Mouse (Mus musculus): Measurements from ENCODE around the gene Mcoln3.

The Mcoln3 gene

GRCm38 (mm10) chr3:146127205-146127604 is 10.0 kb downstream of the Mcoln3 start:
- DNase-seq (ENCODE audit: low read depth, low spot score), result peak; percentile 19

GRCm38 (mm10) chr3:146134834-146135233 is 17.6 kb downstream of the Mcoln3 start:
- DNase-seq (ENCODE audit: low read depth, low spot score), result no peak

DNA sequence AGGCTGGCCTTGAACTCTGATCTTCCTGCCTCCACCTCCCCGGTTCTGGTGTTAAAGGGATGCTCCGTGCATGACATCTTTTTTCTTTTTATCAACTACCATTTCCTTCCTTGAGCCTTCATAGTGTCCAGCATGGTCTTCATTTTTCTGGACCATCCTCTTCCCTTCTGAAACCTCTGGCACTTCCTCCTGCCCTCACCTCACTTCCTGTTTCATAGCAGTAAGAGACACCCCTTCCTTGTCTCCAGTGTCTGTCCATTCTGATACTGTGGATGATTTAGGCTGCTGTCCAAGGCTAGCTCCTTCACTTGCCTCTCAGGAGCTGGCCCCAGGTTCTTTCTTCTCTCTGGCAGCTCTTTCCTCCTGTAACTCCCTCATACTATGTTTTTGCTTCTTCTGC is 18.2 kb downstream of the Mcoln3 start:
- DNase-seq (ENCODE audit: low read depth, low spot score), result no peak

GRCm38 (mm10) chr3:146136422-146136821 is 19.2 kb downstream of the Mcoln3 start:
- no peak for DNase-seq (ENCODE audit: low read depth, low spot score)

DNA sequence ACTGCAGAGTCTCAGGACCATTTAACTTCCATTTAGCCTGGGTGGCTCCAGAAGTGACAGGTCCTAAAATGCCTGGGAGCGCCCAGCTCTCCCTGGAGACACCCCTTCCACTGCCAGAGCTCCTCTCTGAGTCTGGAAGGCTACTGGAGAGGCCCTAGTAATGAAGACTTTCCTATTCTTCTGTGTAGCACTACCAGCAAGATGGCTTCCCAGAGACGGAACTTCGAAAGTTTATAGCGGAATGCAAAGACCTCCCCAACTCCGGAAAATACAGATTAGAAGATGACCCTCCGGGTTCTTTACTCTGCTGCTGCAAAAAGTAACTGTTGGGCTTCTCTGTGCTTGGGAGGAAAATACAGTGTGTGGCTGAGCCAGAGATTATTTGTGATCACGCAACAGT is 23.0 kb downstream of the Mcoln3 start:
- no peak for DNase-seq (ENCODE audit: low read depth, low spot score)

DNA sequence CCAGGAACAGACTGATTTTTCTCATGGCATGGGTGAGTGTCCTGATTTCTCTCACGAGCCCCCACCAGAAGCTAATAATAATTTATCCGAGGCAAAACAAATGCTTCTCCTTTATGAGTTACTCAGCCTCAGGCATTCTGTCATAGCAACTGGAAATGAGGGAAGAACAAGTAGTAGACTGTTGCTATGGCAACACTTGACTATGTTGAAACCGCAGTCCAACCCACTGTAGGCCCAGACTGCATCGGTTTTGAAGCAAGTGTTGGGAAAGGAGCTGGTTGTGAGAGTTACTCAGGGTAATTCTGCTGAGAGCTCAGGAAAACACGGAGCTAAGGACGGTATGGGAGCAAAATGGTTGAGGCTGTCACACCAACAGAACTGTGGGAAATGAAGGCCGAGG is 25.3 kb downstream of the Mcoln3 start:
- DNase-seq (ENCODE audit: low read depth, low spot score), result no peak

DNA sequence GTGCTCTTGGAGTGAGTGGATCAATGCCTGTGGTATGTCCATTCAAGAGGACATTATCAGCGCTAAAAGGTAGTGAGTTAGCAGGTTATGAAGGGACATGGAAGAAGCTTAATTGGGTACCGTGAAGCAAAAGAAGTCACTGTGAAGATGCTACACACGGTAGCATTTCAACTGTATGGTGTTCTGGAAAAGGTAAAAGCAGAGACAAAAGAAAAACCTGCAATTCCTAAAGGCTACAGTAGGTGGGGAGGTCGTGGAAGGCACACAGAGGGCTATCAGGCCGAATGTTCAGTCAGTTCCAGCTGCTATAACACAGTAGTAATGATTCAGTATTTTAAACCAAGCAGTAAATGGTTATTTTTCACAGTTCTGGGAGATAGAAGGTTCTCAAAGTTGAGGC is 28.3 kb downstream of the Mcoln3 start:
- peak; percentile 41 for DNase-seq (ENCODE audit: low read depth, low spot score)

- peak; percentile 55 for DNase-seq (ENCODE audit: low read depth, low spot score)
These were observed 28.9 kb downstream of the Mcoln3 start for GRCm38 (mm10) chr3:146146131-146146530.

DNA sequence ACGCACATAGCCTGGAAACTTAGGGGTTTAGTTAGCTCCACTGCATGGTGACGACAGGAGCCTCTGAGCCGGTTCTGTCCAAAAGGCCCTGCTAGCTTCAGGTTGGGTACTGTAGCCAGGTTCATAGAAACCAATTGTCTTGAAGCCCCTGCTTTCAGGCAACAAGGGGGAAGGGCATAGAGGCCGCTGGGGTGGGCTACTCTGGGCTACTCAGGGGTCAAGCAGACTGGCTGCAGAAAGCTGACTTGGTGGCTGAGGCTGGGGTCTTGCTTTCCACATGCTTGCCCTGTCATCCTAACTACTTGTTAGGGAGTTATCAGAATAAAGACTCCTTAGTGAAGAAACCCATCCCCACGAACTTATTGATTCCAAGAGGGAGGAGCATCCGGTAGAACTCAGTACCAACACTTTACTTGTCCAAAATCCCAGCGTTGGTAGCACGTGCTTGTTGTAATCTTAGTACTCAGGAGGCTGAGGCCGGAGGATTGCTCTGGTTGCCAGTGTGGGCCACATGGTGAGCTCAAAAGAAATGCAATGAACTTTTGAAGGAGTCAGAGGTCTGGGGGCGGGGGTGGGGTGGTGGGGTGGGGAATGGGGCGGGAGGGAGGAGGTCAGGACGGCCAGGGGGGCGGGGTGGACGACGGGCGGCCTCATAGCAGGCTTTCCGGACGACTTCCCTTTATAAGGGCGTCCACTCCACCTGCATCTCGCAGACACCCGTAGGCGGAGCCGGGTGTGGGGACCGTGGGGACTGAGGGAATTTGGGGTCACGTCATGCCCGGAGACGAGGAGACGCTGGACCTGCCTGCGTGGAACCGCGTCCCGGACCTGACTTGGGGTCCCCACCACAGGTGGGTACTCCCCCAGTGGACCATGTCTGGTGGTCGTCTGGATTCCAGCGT is 32.2 kb downstream of the Mcoln3 start, which contains the start of gene Mcoln2:
Gene Mcoln2 (plus strand): TSS at position 678 of the 902 bp plus-strand sequence.
- DNase-seq (ENCODE audit: low read depth, low spot score), result no peak

DNA sequence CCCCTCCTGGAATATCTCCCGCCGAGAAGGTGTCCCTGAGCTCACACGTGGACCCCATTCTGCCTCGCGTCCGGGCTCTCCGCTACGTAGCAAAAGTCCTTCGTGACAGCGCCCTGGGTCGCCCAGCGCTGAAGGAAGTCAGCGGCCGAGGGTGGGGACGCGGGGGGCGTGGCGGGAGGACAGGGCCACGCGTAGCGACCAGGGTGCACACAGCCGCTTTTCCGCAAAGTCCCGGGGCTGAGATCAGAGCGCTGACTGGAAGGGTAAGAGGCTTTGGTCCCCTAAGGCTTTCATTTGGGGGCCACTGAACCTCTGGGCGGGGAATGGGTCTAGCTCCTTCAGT is 32.8 kb downstream of the Mcoln3 start:
- DNase-seq (ENCODE audit: low read depth, low spot score), result peak; percentile 75

DNA sequence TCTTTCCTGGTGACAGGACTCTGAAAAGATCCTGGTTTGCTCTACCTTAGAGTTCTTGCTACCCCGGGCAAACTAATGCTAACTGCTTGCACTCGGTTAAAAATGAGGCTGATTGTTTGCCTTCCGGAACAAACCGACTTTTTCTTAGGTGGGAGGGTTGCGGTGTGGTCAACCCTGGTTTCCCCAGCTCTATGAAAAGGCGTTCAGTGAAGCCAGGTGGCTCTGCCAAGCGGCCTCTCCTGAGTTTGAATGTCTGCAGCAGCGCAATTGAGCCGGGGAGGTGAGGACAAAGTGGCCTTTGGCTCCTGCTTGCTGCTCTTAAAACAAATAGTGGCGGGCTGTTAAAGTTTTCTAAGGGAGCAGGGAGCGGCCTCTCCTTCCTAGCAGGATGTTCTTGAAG is 33.3 kb downstream of the Mcoln3 start:
- peak; percentile 63 for DNase-seq (ENCODE audit: low read depth, low spot score)

DNA sequence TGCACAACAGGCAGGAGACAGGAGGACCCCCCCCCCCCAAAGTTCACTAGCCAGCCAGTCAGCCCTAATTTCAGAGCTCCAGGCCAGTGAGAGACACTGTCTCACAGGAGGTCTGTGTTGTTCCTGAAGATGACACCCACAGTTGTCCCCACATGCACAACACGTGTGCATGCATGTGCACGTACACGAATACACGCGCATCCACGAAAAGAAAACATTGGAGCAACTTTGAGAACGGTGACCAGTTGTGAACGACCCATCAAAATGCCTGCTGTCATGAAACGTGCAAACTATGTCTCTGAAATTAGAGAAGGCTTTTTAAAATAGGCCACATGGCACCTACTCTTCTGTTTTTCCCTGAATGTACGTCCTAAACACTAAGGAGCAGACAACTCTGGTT is 34.1 kb downstream of the Mcoln3 start:
- DNase-seq (ENCODE audit: low read depth, low spot score), result no peak

DNA sequence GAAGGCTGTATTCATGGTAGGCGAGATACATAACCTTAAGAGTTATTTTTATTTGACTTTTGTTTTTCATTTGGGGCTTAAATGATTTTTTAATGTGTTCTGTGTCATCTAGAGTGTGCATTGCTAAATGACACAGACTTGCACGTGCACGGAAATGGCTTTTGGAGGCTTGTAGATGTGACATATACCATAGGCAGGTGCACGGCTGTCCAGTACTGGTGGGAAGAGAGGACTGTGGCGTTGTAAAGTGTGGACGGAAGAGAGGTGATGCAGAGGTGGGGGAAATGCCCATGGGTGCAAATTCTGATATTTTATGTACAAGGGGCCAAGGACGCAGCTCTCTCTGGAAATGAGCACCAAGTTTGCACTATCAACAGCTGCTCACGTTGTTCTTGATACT is 34.5 kb downstream of the Mcoln3 start:
- no peak for DNase-seq (ENCODE audit: low read depth, low spot score)

- peak; percentile 43 for DNase-seq (ENCODE audit: low read depth, low spot score)
These were observed 35.1 kb downstream of the Mcoln3 start for GRCm38 (mm10) chr3:146152348-146152747.

DNA sequence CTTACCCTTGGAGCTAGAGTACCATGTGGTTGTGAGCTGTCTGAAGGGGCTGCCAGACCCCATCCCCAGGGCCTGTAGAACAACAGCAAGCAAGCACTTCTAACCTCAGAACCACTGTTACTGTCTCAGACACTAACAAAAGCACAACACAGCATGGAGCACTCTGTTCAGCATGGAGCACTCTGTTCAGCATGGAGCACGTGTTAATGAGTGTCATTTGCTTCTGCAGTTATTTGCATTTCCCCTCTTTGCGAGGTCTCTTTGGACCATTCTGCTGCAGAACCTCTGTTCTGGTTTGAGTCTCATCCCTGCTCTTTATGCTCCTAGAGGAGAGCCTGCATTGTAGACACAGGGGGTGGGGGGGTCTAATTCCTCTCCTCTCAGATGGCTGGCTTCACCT is 35.7 kb downstream of the Mcoln3 start:
- DNase-seq (ENCODE audit: low read depth, low spot score), result no peak

DNA sequence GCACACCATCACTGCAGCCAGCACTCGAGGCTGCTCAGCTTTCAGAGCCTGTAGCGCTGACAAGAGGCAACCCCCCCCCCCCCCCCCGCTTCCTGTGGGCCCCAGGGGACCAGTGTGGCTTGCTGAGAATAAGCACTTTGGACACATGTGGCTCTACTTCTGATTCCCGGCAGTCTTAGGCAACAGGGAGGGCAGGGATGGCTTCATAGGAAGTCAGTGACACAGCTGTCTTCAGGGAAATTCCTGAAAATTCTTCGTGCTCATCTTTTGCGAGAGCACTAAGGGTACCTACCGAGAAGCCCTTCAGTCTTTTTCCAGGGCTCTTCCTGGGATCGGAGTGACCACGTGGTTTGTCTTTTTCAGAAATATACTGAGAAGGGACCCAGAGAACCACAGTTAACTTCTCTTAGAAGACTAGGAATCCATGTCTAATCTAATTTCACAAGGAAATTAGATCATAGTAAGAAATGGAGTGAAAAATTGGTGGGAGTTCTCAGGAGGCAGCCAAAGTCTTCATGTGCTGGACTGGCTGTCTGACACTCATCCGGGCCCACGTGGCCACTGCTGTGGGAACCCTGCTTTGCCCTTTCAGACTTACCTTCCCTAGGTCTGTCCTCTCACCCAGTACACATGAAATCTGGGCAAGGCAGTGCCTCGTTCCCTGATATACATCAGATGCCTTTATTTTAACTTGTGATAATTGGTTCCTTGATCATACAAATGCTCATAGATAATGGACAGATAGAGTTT is 36.8 kb downstream of the Mcoln3 start:
- peak; percentile 58 for DNase-seq (ENCODE audit: low read depth, low spot score)

DNA sequence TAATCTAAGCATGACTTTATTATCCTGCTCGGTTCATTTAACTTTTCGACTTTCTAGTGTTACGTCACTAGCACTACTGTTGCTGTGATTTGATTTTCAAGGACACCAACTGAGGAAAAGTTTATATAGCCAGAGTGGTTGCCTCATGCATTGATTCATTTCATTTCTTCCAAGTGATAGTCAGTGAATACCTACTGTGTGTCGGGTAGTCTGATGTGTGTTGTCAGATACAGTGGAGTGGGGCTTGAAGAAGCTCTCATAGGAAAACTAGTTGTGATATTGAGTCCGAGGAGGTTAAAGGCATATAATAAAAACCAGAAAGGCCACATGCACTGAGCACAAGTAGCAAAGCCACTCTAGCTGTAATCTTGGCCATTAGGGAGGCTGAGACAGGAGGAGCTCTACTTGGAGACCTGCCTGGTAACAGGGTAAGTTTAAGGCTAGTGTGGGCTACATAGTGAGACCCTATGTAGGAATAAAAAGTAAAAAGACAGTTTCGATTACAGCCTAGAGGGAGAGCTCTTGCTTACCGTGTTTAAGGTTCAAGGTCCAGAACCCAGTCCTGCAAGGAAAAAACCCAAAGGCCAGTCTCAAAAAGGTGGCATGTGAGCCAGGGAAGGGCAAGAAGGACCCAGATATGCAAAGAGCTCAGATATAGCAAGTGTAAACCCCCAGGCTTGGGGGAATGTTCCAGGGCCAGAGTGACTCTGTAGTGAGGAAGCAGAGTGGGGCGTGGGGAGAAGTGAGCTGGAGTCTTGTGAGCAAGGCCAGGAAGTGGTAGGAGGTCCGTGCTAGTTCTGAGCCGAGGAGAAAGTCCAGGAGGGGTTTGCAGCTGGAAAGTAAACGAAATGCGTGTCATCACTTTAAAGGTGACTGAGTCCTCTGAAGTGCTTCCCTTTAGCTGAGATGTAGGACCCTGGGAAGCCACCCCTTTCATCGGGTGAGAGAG is 38.7 kb downstream of the Mcoln3 start:
- peak; percentile 44 for DNase-seq (ENCODE audit: low read depth, low spot score)

DNA sequence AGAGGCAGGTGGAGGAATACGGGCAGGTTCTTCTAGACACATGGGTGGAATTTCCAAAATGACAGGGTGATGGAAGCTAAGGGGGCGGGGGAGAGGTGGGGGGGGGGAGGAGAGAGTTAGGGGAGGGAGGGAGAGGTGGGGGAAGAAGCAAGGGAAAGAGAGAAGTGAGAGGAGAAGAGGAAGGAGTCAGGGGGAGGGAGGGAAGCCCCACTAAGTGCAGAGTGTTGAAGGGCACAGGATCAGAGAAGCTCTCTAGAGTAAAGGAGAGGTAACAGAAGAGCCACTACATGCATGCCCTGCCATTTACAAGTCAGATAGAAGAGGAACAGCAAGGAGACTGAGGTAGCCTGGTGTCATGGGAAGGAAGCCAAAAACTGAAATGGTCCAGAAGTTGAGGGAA is 39.6 kb downstream of the Mcoln3 start:
- no peak for DNase-seq (ENCODE audit: low read depth, low spot score)

- peak; percentile 67 for DNase-seq (ENCODE audit: low read depth, low spot score)
These were observed 40.8 kb downstream of the Mcoln3 start for GRCm38 (mm10) chr3:146158039-146158438.

DNA sequence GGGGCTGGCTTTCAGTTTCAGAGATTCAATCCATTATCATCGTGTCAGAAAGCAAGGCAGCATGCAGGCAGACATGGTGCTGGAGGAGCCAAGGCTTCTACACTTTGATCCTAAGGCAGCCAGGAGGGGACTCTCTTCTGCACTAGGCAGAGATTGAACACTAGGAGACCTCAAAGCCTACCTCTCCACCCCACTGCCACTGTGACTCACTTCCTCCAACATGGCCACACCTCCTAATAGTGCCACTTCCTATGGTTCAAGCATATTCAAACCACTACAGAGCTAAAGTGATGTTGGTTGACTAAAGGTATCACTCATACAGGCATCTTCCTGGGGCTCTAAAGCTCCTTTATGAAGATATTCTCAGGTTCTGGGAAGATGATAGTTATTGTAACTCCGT is 42.1 kb downstream of the Mcoln3 start:
- DNase-seq (ENCODE audit: low read depth, low spot score), result peak; percentile 77

DNA sequence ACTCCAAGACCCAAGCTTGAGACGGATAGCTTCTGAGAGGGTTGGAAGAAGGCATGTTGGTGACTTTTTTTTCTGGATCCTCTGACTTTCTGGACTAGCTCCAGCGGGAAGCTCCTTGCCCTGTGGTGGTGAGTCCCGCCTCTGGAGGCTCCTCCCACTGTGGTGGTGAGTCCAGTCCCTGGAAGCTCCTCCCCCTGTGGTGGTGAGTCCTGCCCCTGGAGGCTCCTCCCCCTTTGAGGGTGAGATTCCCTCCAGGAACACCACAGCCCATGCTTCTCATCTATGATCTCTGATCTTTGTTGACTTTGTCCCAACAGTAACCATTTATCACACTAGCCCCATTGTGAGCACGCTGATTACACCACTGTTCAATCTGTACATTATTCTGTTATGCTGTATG is 44.9 kb downstream of the Mcoln3 start:
- no peak for DNase-seq (ENCODE audit: low read depth, low spot score)

DNA sequence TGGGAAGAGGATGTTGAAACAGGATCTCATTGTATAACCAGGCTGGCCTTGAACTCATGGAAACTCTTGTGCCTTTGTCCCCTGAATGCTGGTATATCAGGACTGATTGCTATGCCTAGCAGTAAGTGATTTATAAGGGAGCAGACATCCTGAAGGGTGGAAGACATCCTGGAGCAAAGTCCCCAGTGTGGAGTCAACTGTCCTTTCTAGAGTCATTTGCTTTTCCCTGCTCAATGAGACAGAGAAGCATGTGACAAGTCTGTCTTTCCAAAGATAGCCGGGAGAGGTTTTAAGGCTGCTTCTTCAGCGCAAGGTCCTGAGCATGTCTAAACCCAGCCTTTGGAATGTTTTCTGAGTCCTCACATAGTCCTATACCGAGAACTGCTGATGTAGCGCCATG is 52.1 kb downstream of the Mcoln3 start:
- DNase-seq (ENCODE audit: low read depth, low spot score), result no peak
